Mouse (Mus musculus) cerebellum, adult 9-10 months (tissue): ENCODE results near the gene Btbd11.

ENCODE experiments used
- DNase-seq: peaks from one replicate; pipeline ENCODE4 v3.0.0; 2022

Btbd11 gene

GRCm38 (mm10) chr10:85598603-85599542, 212.3 kb downstream of the Btbd11 start:
- DNase-seq: no peak

- DNase-seq: no peak
These were observed 215.9 kb downstream of the Btbd11 start for GRCm38 (mm10) chr10:85602546-85602945.

- peak; percentile 34 for DNase-seq
These were observed 217.9 kb downstream of the Btbd11 start for GRCm38 (mm10) chr10:85604556-85604955.

DNA sequence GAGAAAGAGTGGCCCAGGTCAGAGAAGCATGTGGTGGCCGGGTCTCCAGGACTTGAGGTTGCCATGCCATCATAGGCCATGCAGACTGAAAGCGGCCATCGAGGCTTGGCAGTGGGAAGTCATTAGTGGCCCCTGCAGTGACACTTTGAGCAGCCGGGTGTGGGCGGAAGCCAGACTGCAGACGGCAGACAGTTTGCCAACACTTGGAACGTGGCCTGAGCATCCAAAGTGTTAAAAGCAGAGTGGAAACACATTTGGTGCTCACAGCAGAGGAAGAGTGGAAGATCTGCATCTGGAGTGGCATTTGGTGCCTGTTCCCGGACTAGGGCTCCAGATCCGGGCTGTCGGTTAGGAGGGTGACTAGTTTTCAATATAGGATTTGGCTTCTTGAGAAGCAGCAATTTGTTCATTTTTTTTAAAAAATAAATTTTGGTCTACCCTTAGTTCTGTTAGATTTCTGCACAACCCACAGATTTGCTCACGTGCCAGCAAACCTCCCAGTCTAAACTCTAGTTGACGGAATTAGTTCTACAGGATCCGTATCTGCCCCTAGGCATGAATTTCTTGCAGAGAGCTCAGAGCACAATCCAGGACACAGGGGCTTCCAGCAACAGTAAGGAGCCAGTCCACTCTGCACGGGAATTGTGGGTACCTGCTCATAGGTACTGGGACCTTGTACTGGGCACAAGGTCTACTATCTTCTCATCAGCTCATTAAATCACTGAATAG, 222.1 kb downstream of the Btbd11 start:
- peak; percentile 45 for DNase-seq

DNA sequence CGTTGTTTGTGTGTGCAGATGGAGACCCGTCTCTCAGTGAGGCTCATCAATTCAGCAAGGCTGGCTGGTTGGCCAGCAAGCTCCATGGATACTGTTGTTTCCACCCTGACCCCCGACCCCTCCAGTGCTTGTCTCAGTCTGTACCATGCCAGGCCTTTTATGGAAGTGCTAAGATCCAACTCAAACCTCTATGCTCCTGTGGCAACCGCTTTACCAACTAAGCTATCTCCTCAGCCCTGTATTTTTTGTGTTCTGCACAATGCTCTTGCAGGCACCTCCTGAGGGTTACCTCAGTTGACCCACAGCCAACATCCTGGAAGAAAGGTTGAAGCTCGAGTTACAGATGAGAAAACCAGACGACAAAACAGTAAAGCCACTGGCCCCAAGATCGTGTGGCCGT, 230.5 kb downstream of the Btbd11 start:
- no peak for DNase-seq

GRCm38 (mm10) chr10:85617501-85618417, 231.1 kb downstream of the Btbd11 start:
- DNase-seq: no peak

- DNase-seq: no peak
These were observed 234.5 kb downstream of the Btbd11 start for GRCm38 (mm10) chr10:85621067-85621466.

- peak; percentile 76 for DNase-seq
These were observed 238.0 kb downstream of the Btbd11 start for GRCm38 (mm10) chr10:85624504-85625169.

GRCm38 (mm10) chr10:85625170-85625686, 238.6 kb downstream of the Btbd11 start:
- peak; percentile 31 for DNase-seq

DNA sequence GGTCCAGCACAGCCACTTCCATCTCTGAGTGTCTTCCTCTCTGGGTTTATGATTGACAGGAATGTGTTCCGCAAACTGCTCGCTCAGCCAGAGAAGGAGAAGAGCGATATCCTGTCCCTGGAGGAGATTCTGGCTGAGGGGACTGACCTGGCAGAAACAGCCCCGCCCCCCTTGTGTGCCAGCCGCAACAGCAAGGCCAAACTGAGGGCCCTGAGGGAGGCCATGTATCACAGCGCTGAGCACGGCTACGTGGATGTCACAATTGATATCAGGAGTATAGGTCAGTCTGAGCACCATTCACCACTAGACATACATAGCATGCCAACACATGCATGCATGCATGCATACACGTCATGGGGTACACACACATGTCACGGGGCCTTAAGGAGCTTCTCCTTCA, 245.4 kb downstream of the Btbd11 start:
- no peak for DNase-seq

GRCm38 (mm10) chr10:85633577-85633976, 247.0 kb downstream of the Btbd11 start:
- no peak for DNase-seq

DNA sequence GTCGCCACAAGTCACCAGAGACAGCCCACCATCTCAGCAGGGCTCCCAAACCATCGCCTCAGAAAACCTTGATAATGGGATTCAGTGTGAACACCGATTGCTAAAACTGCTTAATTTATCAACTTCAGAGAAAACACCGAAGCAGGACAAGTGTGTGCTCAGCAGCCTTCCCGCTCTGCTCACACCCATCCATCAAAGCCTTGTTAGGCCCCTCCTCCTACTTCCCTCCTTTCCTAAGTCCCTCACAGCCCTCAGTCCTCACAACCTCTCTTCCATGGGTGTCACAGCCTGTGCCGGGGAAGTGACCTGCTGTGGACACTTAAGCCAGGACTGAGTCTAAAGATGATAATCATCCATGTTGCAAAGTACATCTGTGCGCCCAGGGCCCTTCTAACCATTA, 251.0 kb downstream of the Btbd11 start:
- no peak for DNase-seq

GRCm38 (mm10) chr10:85638141-85638540, 251.5 kb downstream of the Btbd11 start:
- DNase-seq: no peak

DNA sequence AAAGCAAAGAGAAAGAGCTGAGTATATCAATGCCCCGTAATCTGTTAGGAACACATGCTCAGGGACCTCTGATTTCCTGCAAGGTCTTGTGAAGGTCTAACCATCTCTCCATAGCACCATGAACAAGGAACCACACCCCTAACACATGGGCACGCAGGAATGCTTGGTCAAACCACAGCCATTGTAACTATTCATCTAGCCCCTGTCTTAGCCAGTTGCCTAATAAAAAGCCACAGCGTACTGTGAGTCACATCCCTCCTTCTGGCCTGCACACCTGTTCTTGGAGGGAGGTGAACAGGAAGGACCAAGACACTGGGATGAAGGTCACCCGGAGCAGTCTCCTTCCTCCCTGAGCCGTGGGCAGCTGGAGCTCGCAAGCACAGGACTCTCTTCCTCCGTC, 253.0 kb downstream of the Btbd11 start:
- DNase-seq: no peak

GRCm38 (mm10) chr10:85640408-85640807, 253.8 kb downstream of the Btbd11 start:
- DNase-seq: no peak

DNA sequence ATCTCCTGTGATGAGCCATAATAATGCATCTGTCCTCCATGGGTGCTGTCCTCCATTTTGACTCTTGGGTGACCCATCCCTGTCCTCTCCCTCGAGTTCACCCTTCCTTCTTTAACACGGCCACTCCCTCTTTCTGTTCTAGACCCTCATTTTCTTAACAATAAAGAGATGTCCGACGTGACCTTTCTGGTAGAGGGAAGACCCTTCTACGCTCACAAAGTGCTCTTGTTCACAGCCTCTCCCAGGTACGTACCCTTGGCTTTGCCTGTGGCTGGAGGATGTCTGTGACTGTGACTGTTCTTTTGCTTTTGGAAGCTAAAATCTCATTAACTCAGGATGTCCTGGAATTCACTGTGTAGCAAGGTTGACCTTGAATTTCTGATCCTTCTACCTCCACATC, 258.7 kb downstream of the Btbd11 start:
- DNase-seq: no peak

- peak; percentile 60 for DNase-seq
These were observed 265.1 kb downstream of the Btbd11 start for GRCm38 (mm10) chr10:85651706-85652105.

DNA sequence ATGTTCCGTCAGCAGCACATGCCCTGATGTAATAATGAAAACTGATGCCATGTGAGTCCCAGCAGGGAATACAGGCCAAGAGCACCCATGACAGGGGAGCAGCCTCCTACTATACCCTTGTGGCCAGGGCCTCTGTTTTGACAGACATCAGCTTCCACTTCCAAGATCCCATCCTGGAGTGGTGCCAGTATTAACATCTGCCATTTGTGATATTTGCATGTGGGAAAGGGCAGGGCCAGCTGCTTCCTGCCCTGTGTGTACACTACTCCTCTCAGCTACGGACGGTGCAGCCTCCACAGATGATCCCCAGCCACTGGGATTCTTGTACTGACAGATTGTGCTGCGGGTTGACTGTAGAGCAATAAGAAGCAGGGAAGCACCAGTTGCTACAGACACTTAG, 269.3 kb downstream of the Btbd11 start:
- no peak for DNase-seq

- DNase-seq: no peak
These were observed 271.3 kb downstream of the Btbd11 start for GRCm38 (mm10) chr10:85657886-85658285.

DNA sequence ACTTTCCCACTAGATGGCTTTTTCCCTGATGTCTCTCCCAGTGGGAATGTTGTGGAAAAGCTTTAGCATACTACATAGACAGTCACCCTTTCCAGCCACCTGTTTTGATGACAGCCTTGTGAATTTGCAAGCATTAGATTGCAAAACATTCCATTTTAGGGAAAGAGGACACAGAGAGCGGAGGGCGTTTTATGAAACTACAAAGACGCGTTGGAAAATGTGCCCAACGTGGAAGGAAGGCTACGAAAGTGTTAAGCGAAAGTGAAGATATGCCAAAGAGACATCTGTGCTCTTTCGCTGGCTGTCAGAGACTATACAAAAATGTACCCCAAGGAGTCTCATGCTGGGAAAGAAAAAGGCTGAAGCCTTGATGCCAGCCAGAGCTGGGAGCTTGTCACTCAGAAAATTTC, 286.9 kb downstream of the Btbd11 start:
- no peak for DNase-seq

DNA sequence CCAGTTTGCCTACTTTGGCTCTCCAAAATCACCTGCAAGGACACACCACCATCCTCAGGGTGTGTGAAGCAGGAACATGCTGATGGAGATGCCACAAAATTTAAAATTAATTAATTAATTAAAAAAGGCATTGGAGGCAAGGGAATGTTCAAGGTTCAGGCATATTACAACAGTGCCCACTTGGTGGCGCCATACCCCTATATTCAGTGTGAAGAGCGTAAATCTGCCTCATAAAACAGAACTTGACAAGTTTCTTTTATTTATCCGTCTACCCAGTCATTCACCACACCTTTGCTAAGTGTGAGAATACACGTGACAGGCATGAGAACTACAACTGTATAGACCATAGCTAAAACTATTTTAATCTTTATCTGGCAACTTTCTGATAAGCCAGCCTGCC, 292.0 kb downstream of the Btbd11 start:
- peak; percentile 42 for DNase-seq

GRCm38 (mm10) chr10:85682446-85682845, 295.8 kb downstream of the Btbd11 start:
- DNase-seq: no peak
